Mouse (Mus musculus): ENCODE measurements at regions not wholly inside any gene's neighbourhood (a gene's known extent, or its start where the extent isn't known, plus 50 kb on each side); places are given as distances from the start of the nearest gene placed in this dataset.

DNA sequence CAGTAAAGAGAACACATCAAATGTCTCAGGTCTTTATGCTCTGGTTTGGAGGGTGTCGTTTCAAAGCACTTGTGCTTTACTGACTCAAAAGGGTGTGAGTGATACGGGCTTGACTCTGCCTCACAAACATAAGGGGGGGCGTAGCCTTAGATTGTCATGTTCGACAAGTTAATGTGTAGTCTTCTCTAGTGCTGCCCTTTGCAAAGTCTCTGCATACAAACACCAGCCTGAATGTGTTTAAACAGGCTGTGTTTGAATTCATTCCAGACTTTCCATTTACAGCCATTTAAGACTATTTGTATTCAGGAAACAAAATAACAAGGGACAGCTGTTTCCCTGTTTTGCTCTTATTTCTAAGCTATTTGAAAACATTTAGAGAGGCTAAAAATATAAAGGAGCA is 200.4 kb upstream of the Robo2 start:
- intact Hi-C loops (cut with DNase I): no loop called here
- no peak for DNase-seq

DNA sequence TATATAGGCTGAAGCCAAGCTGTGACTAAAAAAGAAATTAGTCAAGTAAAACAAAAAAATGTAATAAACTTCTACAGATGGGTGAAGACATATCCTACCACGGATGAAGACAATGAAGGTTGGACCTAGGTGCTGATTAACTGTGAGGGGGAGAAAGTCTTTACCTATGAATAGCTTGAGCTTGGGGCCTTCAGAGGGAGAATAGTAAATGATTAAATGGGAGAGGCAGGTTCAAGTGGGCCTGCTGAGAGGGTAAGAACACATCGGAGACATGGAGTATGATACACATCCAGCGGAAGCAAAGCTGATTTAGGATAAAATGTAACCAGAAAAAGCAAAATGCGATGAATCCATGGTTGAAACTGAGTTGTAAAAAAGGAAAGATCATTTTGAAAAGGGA is 197.9 kb upstream of the Robo2 start:
- DNase-seq: no peak
- intact Hi-C loops (cut with DNase I): no loop called here

DNA sequence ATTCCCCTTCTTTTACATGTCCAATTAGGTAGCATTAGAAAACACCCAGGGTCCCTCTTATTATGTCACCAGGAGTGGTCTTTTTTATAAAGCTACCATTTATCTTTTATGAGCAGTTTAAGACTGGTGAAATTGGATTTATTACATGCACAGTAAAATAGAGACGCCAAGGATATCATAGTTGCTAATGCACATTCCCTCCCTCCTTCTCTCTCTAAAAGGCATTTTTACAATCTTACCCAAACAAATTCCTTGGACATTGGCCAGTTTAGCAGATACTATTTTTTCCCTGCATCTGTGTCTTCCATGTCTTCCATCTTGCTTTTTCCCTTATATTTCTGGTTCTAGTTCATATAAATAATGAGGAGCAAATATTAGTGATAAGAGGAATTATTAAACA is 186.7 kb upstream of the Robo2 start:
- DNase-seq: no peak
- intact Hi-C loops (cut with DNase I): no loop called here

DNA sequence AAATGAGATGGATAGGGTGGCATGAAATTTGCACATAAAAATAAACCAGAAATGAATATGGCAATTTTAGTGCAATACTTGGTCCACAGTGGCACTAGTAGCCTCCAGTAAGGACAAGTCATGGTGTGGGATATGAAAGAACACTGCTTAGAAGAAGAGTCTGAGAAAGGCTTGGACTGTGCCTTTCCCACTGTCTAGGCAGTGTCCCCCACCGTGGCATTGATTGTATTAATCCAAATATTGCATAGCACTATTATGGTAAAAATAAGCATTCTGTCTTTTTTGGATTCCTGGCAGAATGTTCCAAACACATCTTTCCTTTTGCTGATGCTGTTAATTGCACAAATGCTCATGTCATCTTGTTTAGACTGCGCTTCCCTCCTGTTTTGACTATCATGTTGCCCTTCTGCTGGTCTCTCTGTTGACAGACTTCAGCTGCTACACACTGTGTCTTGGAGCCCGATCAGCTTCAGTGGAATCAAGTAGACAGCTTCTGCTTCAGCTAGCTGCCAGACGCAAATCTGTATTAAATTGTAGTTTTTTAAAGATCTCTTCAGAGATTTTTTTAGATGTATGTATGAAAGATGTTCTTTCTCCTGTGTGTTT is 186.2 kb upstream of the Robo2 start:
- intact Hi-C loops (cut with DNase I): no loop called here
- no peak for DNase-seq

DNA sequence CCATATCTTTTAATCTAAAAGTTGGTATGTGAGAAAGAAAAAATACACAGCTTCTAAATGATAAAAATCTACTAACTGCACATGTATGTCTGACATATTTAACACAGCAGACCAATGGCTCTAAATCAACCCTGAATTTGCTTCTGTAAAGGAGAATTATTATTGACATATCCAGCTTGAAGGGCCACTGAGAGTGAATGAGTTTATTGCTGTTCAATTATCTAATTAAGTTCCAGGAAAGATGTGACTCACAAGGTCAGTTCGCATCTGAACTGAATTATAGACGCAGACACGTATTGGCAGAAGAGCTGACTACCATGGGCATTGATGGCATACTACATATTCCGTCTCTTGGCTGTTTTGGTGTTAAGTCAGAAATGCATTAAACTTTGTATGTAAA is 180.3 kb upstream of the Robo2 start:
- DNase-seq: no peak
- intact Hi-C loops (cut with DNase I): no loop called here

DNA sequence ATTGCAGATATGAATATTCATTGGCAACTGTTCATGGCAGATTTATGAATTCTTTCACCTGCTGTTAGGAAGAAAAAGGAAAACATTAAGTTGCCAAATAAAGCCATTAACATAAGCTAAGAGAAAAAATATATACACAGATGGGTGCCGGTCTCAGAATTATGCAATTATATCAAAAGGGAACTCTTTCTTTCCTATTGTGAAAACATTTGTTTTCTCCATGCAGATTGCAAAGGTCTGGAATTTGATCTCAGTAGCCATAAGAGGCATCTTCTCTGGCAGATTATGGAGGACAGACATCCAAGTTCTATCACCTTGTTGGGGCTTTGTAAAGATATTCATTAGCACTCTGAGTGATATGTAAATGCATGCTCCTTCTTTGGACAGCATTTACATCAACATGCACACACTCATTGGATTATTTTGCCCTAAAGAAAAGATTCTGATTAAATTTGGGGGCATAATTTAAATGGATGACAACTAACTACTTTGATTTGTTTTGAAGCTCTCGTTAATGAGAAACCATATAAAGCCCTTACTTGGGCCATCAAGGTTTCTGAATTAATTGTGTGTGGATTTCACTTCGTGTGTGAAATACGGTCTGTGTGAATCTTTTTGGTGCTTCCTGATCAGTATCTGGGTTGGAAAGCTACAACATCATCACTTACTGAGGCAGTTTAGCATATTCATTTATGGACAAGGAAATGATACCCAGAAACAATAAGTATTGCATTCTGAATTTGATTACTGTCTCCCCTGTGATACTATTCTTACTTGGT is 171.2 kb upstream of the Robo2 start:
- DNase-seq: no peak
- intact Hi-C loops (cut with DNase I): no loop called here

DNA sequence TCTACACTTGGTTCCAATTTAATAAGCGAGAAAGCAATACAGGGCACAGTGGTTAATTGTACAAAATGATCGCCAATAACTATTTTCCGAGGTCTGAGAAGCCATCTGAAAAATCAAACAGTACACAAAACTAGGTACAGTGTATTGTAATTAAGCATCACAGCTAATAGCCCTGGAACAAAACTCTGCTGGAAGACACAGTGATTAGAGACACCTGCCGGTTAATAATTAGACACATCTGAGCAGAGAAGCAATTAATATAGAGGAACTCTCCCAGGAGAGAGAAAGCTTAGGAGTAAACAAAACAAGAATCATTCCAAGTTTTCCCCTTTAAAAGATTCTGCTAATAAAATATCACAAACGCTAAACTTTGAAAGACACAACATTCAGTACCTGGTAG is 136.7 kb upstream of the Robo2 start:
- DNase-seq: no peak
- intact Hi-C loops (cut with DNase I): no loop called here

DNA sequence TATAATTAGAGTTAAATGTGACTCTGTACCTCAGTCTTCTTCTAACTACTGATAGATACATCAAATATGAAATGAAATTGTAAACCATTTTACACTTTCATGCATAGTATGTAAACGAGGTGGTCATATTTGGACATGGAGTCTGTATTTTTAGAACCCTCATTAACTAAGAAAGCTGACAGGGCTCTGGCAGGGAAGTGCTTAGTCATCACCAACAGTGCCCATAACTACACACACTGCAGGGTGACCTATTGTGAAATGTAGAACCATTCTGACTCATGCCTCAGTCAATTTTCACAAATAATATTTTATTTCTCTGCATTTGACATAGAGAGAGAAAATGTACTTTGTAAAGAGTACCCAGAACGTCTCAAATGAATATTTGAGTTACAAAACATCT is 118.9 kb upstream of the Robo2 start:
- intact Hi-C loops (cut with DNase I): no loop called here
- no peak for DNase-seq

DNA sequence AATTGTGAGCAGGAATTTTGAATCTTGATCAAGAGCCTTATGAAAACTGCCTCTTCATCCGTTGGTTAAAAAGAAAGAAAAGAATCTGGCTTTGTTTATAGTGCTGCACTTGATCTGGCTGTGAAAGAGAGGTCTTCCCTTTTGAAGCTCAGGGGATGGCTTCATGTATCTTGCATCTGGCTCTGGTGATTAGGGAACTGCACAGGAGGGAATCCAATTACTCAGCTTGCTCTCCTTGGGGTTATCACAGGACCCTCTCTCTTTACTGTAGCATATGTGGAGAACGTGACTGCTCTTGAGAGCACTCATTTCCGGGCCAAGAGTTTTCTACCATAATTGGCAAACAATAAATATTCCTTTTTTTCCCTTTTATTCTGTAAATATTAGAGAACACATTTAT is 116.6 kb upstream of the Robo2 start:
- DNase-seq: no peak
- intact Hi-C loops (cut with DNase I): no loop called here

DNA sequence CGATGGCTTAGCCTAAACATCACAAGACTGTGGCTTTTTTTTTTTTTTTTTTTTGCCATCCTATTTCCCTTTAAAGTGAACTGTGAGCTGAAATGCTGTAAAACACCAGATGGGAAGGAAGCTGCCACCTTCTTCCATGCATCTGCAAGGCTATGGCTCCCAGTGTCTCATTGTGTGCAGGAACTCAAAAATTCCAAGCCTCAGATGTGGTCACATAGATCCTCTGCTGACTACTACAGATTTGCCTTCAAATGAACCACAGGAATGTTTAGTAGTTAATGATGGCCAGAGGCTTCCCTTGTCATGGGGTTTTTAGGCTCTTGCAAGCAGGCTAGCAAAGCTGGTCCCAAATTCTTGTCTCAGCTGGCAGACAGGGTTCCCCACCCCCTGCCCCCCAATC is 114.9 kb upstream of the Robo2 start:
- intact Hi-C loops (cut with DNase I): no loop called here
- no peak for DNase-seq

DNA sequence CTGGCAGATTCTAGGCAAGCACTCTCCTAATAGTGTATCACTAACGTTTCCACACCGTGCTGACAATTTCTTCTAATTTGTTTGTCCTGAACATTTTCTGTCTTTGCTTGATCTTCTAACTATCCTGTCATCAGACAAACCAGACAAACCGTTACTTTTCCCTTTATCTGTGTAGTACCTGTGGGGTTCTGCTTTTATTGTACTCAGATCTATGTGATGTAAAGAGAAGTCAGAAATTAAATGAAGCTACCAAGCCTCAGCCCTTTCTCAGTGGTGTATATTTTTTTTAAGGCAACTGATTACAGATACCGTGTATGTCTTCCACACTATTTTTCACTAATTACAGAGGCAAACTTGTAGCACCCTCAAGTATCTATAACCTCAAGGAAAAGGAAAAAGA is 108.9 kb upstream of the Robo2 start:
- DNase-seq: no peak
- intact Hi-C loops (cut with DNase I): no loop called here

DNA sequence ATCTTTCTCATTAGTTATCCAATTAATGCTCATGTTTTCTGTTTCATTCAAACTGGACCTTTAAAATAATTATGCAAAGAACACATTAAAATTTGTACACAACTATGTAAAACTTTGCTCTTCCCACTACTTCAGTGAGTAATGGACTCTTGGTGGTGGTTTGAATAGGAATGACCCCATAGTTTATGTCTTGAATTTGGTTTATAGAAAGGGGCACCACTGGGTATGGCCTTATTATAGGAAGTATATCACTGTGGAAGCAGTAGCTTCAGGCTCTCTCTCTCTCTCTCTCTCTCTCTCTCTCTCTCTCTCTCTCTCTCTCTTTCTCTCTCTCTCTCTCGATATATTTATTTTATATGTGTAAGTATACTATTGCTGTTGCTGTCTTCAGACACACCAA is 106.3 kb upstream of the Robo2 start:
- no peak for DNase-seq

DNA sequence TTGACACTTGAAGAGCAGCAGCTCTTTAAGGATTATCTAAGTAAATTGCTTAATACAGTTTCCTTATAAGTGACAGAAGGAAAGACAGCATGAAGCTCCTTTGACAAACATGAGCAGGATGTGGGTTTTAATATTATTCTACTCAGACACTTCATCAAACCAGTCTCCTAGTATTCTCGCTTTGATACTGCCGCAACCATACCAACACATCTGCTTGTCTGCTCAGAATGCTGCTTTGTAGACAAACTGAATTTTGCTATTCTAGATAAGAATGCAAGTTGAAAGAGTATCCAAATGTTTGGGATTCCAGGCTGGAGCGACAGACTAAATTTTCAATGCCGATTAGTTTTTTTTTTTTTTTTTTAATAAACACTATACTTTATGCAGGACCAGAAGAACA is 105.7 kb upstream of the Robo2 start:
- no peak for DNase-seq
- intact Hi-C loops (cut with DNase I): no loop called here

More for the DNA sequence above, 106.3 kb upstream of the Robo2 start:
- intact Hi-C loops (cut with DNase I): no loop called here

DNA sequence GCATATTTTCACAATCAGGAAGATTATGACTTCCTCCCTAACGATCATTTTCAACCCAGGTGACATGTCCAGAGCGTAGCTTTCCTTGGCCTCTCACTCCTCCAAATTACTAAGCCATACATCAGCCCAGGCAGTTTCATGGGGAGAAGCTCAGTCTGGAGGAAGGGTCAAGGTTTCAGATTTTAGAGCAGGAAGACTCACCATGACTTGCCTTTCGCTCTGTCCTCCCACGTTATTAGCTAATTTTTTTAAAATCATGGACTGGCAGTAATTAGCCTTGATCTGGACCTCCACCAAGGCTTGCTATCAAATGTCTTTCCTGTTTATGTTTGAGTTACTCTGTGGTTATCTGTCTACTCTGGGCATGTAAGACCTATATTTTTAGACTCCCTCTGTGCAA is 102.9 kb upstream of the Robo2 start:
- no peak for DNase-seq
- intact Hi-C loops (cut with DNase I): no loop called here

DNA sequence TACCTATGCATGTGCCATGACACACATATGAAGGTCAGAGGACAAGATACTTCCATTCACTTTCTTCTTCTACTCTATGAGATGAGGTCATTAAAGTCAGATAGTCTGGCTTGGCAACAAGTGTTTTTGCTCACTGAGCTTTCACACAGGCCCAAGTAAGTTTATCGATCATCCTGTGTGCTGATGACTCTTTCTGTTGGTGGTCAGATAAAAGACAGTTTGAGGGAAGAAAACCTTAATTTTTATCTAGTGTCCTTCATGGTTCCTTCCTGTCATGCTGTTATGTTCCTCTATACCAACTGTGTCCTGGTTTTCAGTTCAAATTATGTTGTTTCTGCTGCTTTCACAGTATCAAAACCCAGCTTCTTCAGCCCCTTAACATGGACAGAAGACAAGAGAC is 98.8 kb upstream of the Robo2 start:
- intact Hi-C loops (cut with DNase I): no loop called here
- DNase-seq: no peak

DNA sequence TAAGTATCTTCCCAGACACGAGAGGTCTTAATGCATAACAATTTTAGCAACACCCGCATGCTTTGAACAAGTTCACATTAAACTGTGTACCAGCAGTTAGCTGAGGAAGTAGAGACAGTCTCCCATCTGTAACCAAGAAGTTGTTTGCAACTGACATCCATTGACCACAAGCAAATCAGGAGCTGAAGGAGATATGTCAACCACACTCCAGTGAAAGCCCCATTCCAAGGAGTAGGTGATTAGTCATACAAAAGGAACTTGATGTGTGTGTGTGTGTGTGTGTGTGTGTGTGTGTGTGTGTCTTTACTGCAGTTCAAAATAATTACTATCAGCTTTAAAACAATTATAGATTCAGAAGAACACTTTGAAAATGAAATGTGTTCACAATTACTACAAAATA is 97.9 kb upstream of the Robo2 start:
- no peak for DNase-seq

DNA sequence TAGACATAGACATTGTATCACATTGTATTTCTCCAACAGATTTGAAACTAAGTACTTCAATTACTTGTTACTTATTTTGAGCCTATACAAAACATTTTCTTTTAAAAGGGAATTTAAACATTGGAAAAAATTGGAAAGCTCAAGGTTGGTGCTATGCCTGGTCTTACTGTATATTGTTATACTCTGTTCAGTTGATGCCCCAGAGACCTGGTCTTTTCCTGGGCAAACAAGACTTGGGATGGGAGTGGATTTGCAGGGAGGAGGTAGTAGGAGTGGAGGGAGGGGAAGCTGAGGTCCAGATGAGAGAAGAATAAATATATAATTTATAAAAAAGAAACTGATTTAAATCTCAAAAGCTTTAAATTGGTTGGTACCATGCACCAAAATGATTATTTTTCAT is 95.1 kb upstream of the Robo2 start:
- intact Hi-C loops (cut with DNase I): no loop called here
- DNase-seq: no peak

More for the DNA sequence above, 97.9 kb upstream of the Robo2 start:
- intact Hi-C loops (cut with DNase I): no loop called here

DNA sequence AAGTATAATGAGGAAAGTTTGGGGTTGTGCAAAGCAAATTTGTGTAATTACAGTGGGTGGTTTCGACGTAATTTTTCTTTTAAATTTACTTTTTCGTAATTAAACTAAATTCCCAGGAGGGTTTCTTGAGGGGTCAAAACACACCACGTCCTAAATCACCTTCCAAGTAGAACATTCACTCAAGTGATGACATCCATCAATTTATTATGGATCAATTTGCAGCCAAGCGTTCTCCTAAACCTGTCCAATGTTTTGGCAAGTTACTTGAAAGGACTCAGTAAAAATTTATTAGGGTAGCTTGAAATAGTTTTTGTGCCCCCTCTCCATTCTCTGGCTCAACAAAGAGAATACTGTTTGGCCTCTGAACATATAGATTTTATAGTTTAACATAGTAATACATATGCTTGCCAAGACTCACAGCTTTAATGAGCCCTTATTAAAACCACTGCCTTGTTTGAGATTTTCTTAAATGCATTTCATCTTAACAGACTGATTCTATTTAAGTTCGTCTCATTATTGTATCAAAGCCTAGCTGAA is 94.6 kb upstream of the Robo2 start:
- no peak for DNase-seq
- intact Hi-C loops (cut with DNase I): no loop called here

DNA sequence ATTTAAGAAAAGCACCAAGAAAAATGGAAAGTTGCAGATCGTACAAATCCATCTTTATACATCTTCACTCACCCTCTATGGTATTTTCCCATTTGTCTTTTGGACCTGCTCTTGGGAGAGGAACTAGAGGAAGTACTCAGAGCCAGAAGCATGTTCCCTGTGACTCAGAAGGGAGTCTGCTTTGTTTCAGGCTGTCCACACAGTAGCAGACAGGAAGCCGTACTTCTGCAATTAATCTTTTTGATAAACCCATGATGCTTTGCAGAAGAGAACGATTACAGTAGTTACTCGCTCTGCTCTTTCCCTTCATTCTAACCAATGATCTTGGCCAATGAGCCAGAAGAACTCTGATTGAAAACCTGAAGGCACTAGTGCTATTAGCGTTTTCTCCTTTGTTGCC is 92.8 kb upstream of the Robo2 start:
- DNase-seq: no peak
- intact Hi-C loops (cut with DNase I): no loop called here

DNA sequence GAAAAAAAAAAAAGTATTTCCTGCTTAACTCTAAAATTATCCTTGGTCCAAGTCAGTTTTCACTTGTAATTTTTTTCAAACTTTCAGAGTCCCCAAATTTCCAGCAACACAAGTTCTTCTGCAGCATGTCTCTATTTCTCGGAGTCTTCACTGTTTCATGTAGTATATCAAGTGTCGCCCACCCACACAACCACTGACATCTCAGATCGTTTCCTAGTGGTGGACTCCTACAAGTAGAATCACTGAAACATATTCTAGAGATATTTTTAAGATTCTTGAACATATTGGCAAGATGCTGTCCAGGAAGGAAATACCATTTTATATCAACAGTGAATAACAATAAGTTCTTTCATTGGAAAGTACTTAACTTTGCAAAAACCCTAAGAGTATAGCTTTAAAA is 89.1 kb upstream of the Robo2 start:
- no peak for DNase-seq
- intact Hi-C loops (cut with DNase I): no loop called here

DNA sequence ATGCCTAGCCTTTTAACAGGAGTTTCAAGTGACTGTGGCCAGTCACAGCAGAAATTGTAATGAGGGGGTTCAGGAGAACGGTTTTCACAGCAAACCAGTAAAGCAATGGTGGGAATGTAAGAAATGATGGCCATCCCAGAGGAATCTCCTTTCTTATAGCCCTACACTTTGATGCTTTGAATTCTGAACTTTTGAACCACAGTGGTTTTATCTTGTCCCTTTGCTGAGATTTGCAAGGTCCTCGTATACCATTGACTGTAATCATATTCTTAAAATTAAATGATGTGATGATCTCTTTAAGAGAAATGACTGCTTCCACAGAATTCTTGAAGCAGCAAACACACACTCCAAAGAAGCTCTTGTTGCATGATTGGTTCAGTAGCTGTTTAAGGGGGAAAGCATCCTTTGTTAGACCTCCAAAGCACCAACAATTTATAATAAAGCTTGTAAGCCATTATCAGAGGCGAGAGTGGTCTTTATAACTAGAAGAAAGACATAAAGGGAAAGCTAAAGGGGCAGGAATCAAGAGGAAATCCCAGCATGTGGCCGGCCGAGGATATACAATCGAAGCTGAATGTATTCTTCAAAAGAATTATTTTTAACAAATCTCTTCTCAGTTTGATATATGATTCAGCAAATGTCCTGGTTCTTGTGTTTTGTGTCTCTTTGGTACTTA is 56.3 kb upstream of the Robo2 start:
- DNase-seq: no peak
- intact Hi-C loops (cut with DNase I): no loop called here

DNA sequence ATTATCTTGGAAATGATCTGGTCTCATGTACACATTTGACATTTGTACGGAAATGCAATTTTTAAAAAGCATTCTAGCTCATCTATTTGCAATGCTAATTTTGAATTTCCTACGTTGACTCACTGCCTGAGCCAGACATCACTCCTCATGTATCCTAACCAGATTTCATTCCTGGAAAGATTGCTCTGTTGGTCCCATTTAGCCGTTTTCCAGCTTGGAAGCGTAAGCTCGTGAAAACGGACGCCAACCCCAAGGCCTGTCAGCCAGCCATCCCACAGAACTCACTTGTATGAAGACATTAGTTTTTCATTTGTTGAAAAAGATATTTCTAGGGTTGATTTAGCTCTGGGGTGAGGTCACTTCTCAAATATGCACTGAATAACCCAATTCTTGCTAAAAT is 55.5 kb upstream of the Robo2 start:
- intact Hi-C loops (cut with DNase I): no loop called here
- DNase-seq: no peak
